Mouse (Mus musculus): ENCODE results near the gene Gpx1.

- TF ChIP-seq POLR2A (IDR thresholded peaks at IDR 0.05; ENCODE audit: insufficient read depth, low read depth, low read length) = no peak
- TF ChIP-seq CTCF (IDR thresholded peaks at IDR 0.05; ENCODE audit: insufficient read depth, low read depth, low read length) = no peak
Observed at GRCm38 (mm10) chr9:108386816-108387215, 48.1 kb downstream of the Gpx1 start.

Data from olfactory bulb, adult 2 months (tissue).